Mouse (Mus musculus): ENCODE measurements around the gene Phactr3.

GRCm38 (mm10) chr2:178194908-178195307, 76.1 kb downstream of the Phactr3 start:
- no peak for TF ChIP-seq CTCF (IDR thresholded peaks at IDR 0.05; ENCODE audit: insufficient read depth, low read length)
- TF ChIP-seq POLR2A (IDR thresholded peaks at IDR 0.05; ENCODE audit: borderline replicate concordance, extremely low read depth, low read depth, low read length): no peak

All from lung, adult 2 months (tissue).